Comparison of ENCODE assay signal across 10 mouse cellular contexts in genomic region chr9:65583045-65583444, GRCm38 (mm10). TPM values are rescaled to one million over a fixed set of nuclear protein-coding genes. Genes with fewer than 3 reads are reported as not detected.
DNase-seq lines count a peak whose midpoint lies in the region; ATAC-seq lines count a peak whose summit lies in the region.
"Had no signal": no experiment of that assay in that cellular context is flagged by ENCODE, and none has a peak within 500 bp of the region (broad histone marks: within the 10 kb centered on the region; RNA-seq: fewer than 3 reads in every experiment).

No protein-coding gene starts in this region.

- no peak overlapping the region for H3K27ac ChIP-seq in kidney, embryonic 15.5 days
- 0 out of 2 replicates have a peak overlapping the region, but pooled peaks have one; percentile 40 for H3K27ac ChIP-seq in intestine, embryonic 15.5 days
- H3K27ac ChIP-seq in liver, embryonic 15.5 days (replicated peaks): peak overlapping the region; percentile 55
- H3K27ac ChIP-seq: neural tube, embryonic 12.5 days had no signal

- peaks cover 44% of the 10 kb centered on the region for H3K4me1 ChIP-seq in kidney, embryonic 15.5 days
- peaks cover 28% of the 10 kb centered on the region for H3K4me1 ChIP-seq in intestine, embryonic 15.5 days (replicated peaks)
- peaks cover 51% of the 10 kb centered on the region for H3K4me1 ChIP-seq in liver, embryonic 15.5 days (replicated peaks)

- WGBS in kidney, embryonic 15.5 days: 28% methylated on average over 8 of the region's 8 CpGs
- 22% methylated on average over 8 of the region's 8 CpGs for whole genome bisulfite sequencing in intestine, embryonic 15.5 days
- 3% methylated on average over 8 of the region's 8 CpGs for WGBS in liver, embryonic 15.5 days (ENCODE audit: insufficient replicate concordance)

- no peak overlapping the region for H3K9ac ChIP-seq in kidney, embryonic 15.5 days
- H3K9ac ChIP-seq in intestine, embryonic 15.5 days: no peak overlapping the region
- H3K9ac ChIP-seq in liver, embryonic 15.5 days: no peak overlapping the region
- H3K9ac ChIP-seq: neural tube, embryonic 12.5 days had no signal

- no peaks in the 10 kb centered on the region for H3K9me3 ChIP-seq in kidney, embryonic 15.5 days (replicated peaks)
- no peaks in the 10 kb centered on the region for H3K9me3 ChIP-seq in intestine, embryonic 15.5 days
- H3K9me3 ChIP-seq in liver, embryonic 15.5 days (replicated peaks): no peaks in the 10 kb centered on the region
- H3K9me3 ChIP-seq: neural tube, embryonic 12.5 days had no signal

- no peaks in the 10 kb centered on the region for H3K27me3 ChIP-seq in kidney, embryonic 15.5 days
- no peaks in the 10 kb centered on the region for H3K27me3 ChIP-seq in intestine, embryonic 15.5 days (replicated peaks)
- H3K27me3 ChIP-seq in liver, embryonic 15.5 days: no peaks in the 10 kb centered on the region
- H3K27me3 ChIP-seq: neural tube, embryonic 12.5 days had no signal

- no peak for ATAC-seq in kidney, embryonic 15.5 days (replicated peaks; ENCODE audit: low FRiP score)
- ATAC-seq in intestine, embryonic 15.5 days: no peak
- ATAC-seq in liver, embryonic 15.5 days (ENCODE audit: insufficient read depth): no peak
- no peak for ATAC-seq in frontal cortex, adult (ENCODE audit: low TSS enrichment)
- ATAC-seq: inflammation-experienced regulatory T-cells, adult 6 months had no signal

- no peak overlapping the region for H3K4me3 ChIP-seq in kidney, embryonic 15.5 days (replicated peaks)
- H3K4me3 ChIP-seq in intestine, embryonic 15.5 days (replicated peaks): no peak overlapping the region
- no peak overlapping the region for H3K4me3 ChIP-seq in liver, embryonic 15.5 days (replicated peaks)
- H3K4me3 ChIP-seq: neural tube, embryonic 12.5 days had no signal

- no peak overlapping the region for H3K4me2 ChIP-seq in kidney, embryonic 15.5 days
- H3K4me2 ChIP-seq in intestine, embryonic 15.5 days (replicated peaks): no peak overlapping the region
- H3K4me2 ChIP-seq in liver, embryonic 15.5 days: peak overlapping the region; percentile 34
- H3K4me2 ChIP-seq: neural tube, embryonic 12.5 days had no signal

- H3K36me3 ChIP-seq in kidney, embryonic 15.5 days: no peaks in the 10 kb centered on the region
- no peaks in the 10 kb centered on the region for H3K36me3 ChIP-seq in intestine, embryonic 15.5 days
- no peaks in the 10 kb centered on the region for H3K36me3 ChIP-seq in liver, embryonic 15.5 days (replicated peaks)
- H3K36me3 ChIP-seq: neural tube, embryonic 12.5 days had no signal

- peak; percentile 48 for DNase-seq in kidney, adult 18-20 months
- DNase-seq in thymus, postnatal 0 days (ENCODE audit: low spot score): peak; percentile 44
- DNase-seq in cerebellum, adult 18-20 months: no peak
- no peak for DNase-seq in urinary bladder, postnatal 4 days (ENCODE audit: low spot score in 2 of 2)

RNA-seq across cellular contexts. Expression of gene Plekho2, which starts 3.2 kb away (rescaled TPM):
- polyA plus RNA-seq in kidney, embryonic 15.5 days (2015; fragmentation: Nextera tagmentation; extraction: Ambion mirVana): 14.9 and 20.0 TPM in 2 replicates
- 11.0 and 11.2 TPM in 2 replicates for polyA plus RNA-seq in intestine, embryonic 15.5 days (2015; fragmentation: Nextera tagmentation; extraction: Ambion mirVana)
- polyA plus RNA-seq in liver, embryonic 15.5 days (2015; fragmentation: Nextera tagmentation; extraction: Ambion mirVana): 27.0 and 27.3 TPM in 2 replicates
- polyA plus RNA-seq in thymus, postnatal 0 days (2015; fragmentation: Nextera tagmentation; extraction: Ambion mirVana): 12.2 and 14.9 TPM in 2 replicates

RNA-seq across cellular contexts. Expression of gene Pif1, which starts 3.9 kb away (rescaled TPM):
- 12.7 and 17.5 TPM in 2 replicates for polyA plus RNA-seq in kidney, embryonic 15.5 days (2015; fragmentation: Nextera tagmentation; extraction: Ambion mirVana)
- polyA plus RNA-seq in intestine, embryonic 15.5 days (2015; fragmentation: Nextera tagmentation; extraction: Ambion mirVana): 9.1 and 9.6 TPM in 2 replicates
- polyA plus RNA-seq in liver, embryonic 15.5 days (2015; fragmentation: Nextera tagmentation; extraction: Ambion mirVana): 10.0 and 13.2 TPM in 2 replicates
- 14.4 and 17.4 TPM in 2 replicates for polyA plus RNA-seq in thymus, postnatal 0 days (2015; fragmentation: Nextera tagmentation; extraction: Ambion mirVana)

RNA-seq across cellular contexts. Expression of gene Rbpms2, which starts 46.4 kb away (rescaled TPM):
- 29.8 and 30.3 TPM in 2 replicates for polyA plus RNA-seq in kidney, embryonic 15.5 days (2015; fragmentation: Nextera tagmentation; extraction: Ambion mirVana)
- polyA plus RNA-seq in intestine, embryonic 15.5 days (2015; fragmentation: Nextera tagmentation; extraction: Ambion mirVana): 18.9 and 19.6 TPM in 2 replicates
- polyA plus RNA-seq in liver, embryonic 15.5 days (2015; fragmentation: Nextera tagmentation; extraction: Ambion mirVana): 11.3 and 11.8 TPM in 2 replicates
- 1.8 and 2.0 TPM in 2 replicates for polyA plus RNA-seq in thymus, postnatal 0 days (2015; fragmentation: Nextera tagmentation; extraction: Ambion mirVana)

Comparison
In these comparisons a context has a peak if more than half of its experiments do, and no peak if none do; other contexts are left out.
1. DNase-seq: peak in kidney, adult 18-20 months (single experiment) and thymus, postnatal 0 days (single experiment); none in cerebellum, adult 18-20 months (0 of 2) and urinary bladder, postnatal 4 days (0 of 2).